Mouse (Mus musculus) liver, adult 2 months (tissue): ENCODE measurements around the gene Echs1.

Source experiments
- CTCF ChIP-seq: fragments of 200-500 bp; IDR thresholded peaks from 2 replicates; pipeline ENCODE4 v1.5.1; 2011; ENCODE audit warnings: low read depth, low read length, control low read depth
- POLR2A ChIP-seq: fragments of 200-500 bp; IDR thresholded peaks from 2 replicates; pipeline ENCODE4 v1.6.1; 2011; ENCODE audit warnings: low read length, control low read depth; ENCODE audit not compliant: insufficient read depth; ENCODE audit errors: extremely low read depth

DNA sequence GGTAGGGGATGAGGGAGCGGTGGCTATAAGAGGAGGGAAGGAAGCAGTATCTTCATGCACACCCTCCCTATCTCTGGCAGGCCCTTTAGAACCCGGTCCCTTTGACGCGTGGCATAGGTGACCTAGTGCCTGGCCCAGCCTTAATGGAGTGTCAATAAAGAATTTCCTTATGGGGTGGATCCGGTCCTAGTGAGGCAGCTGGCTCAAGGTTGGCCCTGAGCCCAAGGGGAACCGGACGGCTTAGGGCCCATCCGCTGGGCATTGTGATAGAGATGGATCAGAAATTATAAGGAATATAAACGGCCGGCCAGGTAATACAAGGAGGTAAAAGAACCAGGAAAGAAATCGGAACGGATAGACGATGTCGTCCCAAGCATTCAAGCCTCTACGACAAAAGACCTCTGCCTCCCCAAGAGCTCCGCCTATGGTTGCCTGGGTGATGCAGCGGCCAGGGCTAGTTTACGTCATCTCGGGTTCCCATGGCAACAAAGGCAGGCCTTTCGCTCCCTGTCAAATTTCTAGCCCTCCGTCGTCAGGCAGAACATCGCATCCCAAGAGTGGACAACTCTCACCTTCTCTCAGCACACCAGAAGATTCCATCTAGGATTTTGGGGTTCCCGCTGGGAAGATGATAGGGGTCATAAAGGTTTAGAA lies 35.6 kb downstream of the Echs1 start:
- TF ChIP-seq CTCF = no peak
- no peak for TF ChIP-seq POLR2A
